Mouse (Mus musculus) brain, adult 2 months (tissue): ENCODE results near the gene Nfu1.

Source experiments
- DNase-seq: peaks from one replicate; pipeline ENCODE4 v3.0.0; 2011; ENCODE audit warnings: low read depth, low spot score

Nfu1 gene

DNA sequence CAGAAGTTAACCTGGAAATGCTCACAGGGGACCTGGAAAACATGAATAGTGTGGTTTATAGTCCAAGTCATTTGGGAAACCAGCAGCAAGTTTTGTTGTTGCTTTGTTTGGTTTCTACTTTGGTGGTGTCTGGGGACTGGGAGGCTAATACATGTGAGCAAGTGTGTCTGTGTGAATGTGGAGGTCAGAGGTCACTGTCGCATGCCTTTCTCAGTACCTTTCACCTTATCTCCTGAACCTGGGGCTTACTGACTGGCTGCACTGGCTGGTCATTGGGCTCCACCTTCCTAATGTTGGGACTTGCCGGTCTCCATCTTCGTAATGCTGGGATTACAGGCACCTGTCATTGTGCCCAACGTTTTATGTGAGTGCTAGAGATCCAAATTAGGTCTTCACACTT, 61.6 kb downstream of the Nfu1 start:
- DNase-seq, result no peak

DNA sequence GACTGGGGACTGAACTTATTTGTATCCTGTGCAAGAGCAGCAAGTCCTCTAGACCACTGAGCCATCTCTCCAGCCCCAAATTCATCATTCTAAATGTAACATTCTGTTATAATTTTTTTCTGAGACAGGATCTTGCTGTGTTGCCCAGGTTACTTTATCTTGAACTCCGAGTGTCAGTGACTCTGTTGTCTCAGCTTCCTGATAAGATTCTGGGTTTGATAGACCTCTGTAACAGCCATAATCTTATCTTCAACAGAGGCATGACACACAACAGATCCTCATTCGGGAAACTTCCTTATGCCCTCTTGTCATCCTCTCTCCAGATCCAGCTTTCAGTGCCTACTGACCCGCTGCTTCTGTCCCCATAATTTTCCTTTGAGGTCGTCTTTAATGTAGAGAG, 63.7 kb downstream of the Nfu1 start:
- no peak for DNase-seq

DNA sequence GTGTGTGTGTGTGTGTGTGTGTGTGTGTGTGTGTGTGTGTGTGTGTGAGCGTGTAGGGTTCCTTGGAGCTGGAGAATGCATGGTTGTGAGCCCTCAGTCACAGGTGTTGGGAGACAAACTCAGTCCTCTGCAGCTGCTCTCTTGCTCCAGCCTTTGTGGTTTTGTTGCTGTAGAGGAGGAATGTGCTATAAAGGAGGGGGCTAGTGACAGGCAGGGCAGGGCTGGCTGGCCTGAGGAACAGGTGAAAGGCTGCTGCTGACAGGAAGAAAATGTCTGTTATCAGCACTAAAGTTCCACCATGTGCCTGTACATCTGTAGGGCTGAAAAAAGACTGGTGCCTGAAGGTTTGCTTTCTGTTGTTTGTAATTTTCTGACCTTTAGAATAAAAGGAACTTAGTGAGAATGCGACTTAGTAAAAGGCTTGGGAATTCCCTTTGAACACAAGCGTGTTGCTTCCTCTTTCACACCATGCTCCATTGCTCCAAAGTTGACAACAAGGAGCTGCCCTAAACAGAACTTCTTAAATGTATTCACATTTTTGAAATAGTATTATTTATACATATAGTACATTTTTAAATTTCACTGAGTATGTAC, 66.2 kb downstream of the Nfu1 start:
- DNase-seq, result no peak
